Mouse (Mus musculus) small intestine, adult 2 months (tissue): ENCODE data around the gene Slc35f1. TPM values are rescaled to one million over a fixed set of nuclear protein-coding genes. Genes with fewer than 3 reads are reported as not detected.

Experiments used
- H3K27ac ChIP-seq: fragments of 200-500 bp; 2 replicates; pipeline ENCODE4 v1.5.1; 2012; ENCODE audit warnings: low read depth, low read length, control low read depth, inconsistent platforms; ENCODE audit not compliant: insufficient read depth
- H3K27me3 ChIP-seq: fragments of 200-500 bp; 2 replicates; pipeline ENCODE4 v1.6.1; 2012; ENCODE audit warnings: mild to moderate bottlenecking, moderate library complexity, low read length, inconsistent platforms; ENCODE audit not compliant: control insufficient read depth, insufficient read depth
- H3K36me3 ChIP-seq: fragments of 200-500 bp; 2 replicates; pipeline ENCODE4 v1.6.1; 2012; ENCODE audit warnings: mild to moderate bottlenecking, low read length, control low read depth, inconsistent platforms; ENCODE audit not compliant: control insufficient read depth, insufficient read depth
- H3K4me1 ChIP-seq: fragments of 200-500 bp; 2 replicates; pipeline ENCODE4 v1.6.1; 2012; ENCODE audit warnings: low read length, inconsistent platforms, mixed read lengths; ENCODE audit not compliant: control insufficient read depth, insufficient read depth, insufficient read length
- H3K4me3 ChIP-seq: fragments of 200-500 bp; 2 replicates; pipeline ENCODE4 v1.5.1; 2012; ENCODE audit warnings: low read depth, mild to moderate bottlenecking, control low read depth, inconsistent platforms, low read length, moderate library complexity
- CTCF ChIP-seq: fragments of 200-500 bp; IDR thresholded peaks from 2 replicates; pipeline ENCODE4 v1.5.1; 2012; ENCODE audit warnings: low read depth, mild to moderate bottlenecking, control low read depth, inconsistent platforms, low read length, moderate library complexity, mixed read lengths; ENCODE audit not compliant: insufficient replicate concordance, insufficient read length; ENCODE audit errors: extremely low read depth
- POLR2A ChIP-seq: fragments of 200-500 bp; IDR thresholded peaks from 2 replicates; pipeline ENCODE4 v1.6.1; 2012; ENCODE audit warnings: low read depth, mild to moderate bottlenecking, control low read depth, inconsistent platforms, low read length, moderate library complexity
- WGBS: fragments of 180-500 bp; shearing (Covaris S2); methylation state at CpG from one replicate; pipeline ENCODE4 v1.1.7; 2018; 5-methylcytosine and 5-hydroxymethylcytosine counted together
- polyA plus RNA-seq: library from polyadenylated mRNA; depleted of rRNA; stranded (reverse); fragments of >200 nt; gene quantifications from 2 replicates; pipeline ENCODE4 v1.2.3, GENCODE M21; 2012

Gene Slc35f1
- polyA plus RNA-seq, 1 experiment, result 0.41 TPM

DNA sequence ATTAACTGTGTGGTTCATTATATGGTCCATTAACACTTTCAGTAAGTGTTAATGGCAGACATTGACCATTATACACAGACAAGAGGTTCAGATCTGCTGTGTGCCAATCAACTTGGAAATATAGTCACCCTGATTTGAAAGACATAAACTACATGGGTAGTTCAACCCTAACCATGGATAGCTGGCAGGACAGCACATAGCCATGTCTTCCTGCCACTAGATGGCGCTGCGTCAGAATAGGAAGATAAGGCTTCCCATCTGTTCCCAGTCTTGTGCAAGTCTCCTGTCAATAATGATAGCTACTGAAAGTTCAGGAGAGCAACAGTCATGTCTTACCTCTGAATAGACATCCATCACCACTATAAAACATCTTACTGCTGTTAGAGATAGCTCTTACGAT lies 424.7 kb downstream of the Slc35f1 start:
- no peak overlapping the region for H3K4me3 ChIP-seq
- TF ChIP-seq POLR2A (no peak), CTCF (peak; percentile 29; the same call in 1 of the 2 replicates)
- 23% methylated on average over 3 of the region's 3 CpGs for WGBS
- no peak overlapping the region for H3K27ac ChIP-seq
- no peaks in the 10 kb centered on the region for H3K36me3 ChIP-seq
- no peaks in the 10 kb centered on the region for H3K27me3 ChIP-seq
- H3K4me1 ChIP-seq, result no peaks in the 10 kb centered on the region

DNA sequence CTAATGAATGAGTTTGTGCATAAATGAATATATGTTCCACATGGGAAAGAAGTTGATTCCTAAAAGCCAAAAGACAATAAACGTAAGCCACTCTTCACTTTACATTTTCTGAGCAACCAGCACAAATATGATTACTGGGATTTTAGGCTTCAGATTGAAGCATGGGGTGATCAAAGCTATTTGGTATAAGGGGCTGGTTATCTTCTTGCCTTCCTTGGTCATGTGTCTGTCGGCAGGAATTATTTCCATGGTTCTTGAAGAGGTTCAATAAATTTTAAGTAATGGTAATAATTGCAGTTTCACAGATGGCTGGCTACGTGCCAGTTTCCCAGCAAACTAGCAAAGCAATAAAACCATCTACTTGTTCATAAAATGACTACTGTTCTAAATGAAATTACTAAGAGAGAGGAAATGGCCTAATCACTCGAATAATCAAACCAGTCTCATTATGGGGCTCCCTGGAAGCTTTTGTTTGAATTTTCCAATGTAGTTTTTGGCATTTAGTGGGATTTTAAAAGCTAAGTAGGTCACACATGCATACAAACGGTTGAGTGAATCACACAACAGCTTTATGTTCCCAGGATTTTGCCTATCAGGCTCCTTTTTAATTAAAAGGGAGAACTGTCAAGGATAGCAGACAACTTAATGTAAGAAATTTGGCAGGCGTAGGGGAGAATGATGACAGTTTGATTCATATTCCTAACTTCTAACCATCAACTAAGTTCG lies 425.5 kb downstream of the Slc35f1 start:
- no peak overlapping the region for H3K27ac ChIP-seq
- H3K4me1 ChIP-seq, result no peaks in the 10 kb centered on the region
- no peak overlapping the region for H3K4me3 ChIP-seq
- TF ChIP-seq CTCF, result no peak
- no peak for TF ChIP-seq POLR2A
- WGBS, result 38% methylated on average over 7 of the region's 7 CpGs
- no peaks in the 10 kb centered on the region for H3K27me3 ChIP-seq
- no peaks in the 10 kb centered on the region for H3K36me3 ChIP-seq

DNA sequence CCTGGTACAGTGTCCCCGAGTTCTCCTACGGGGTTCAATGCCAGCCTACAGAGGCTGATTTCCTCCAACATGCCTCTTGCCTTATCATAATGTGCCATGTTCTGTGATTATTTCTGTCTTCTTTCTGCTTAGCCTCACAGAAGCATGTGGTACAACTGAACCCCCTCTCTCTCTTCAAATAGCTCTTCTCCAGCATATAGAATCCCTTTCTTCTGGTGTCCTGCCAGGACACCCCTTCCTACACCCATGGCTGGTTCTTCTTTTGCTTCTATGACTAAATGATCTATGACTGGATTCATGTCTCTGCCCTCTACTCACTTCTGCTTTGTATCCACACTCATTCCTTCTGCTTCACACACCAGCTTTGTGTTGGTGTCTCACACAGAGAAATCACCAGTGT lies 430.3 kb downstream of the Slc35f1 start:
- WGBS, result 95% methylated on average over 2 of the region's 2 CpGs

DNA sequence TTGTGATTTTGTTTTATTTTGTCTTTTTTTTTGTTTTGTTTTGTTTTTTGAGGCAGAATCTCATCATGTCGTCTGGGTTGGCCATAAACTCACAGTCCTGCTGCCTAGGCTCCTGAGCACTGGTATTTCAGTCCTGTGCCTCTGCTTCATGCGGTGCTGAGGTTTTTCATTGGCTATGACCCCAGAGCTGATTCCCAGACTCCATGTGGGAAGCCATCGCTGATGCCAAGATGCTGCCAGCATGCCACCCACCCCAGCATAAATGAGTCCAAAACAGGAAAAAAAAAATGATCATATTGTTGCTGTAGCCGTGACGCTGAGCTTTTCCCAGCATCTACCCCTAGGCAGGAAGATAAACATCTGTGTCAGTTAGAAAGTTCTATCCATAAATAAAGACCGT lies 434.0 kb downstream of the Slc35f1 start:
- WGBS, result 66% methylated on average over 6 of the region's 6 CpGs
- TF ChIP-seq POLR2A (no peak), CTCF (no peak)

More for the DNA sequence above, 430.3 kb downstream of the Slc35f1 start:
- Histone ChIP-seq H3K27ac (no peak overlapping the region), H3K4me1 (no peaks in the 10 kb centered on the region), H3K36me3 (no peaks in the 10 kb centered on the region), H3K4me3 (no peak overlapping the region), H3K27me3 (no peaks in the 10 kb centered on the region)
- TF ChIP-seq POLR2A (no peak), CTCF (no peak)

DNA sequence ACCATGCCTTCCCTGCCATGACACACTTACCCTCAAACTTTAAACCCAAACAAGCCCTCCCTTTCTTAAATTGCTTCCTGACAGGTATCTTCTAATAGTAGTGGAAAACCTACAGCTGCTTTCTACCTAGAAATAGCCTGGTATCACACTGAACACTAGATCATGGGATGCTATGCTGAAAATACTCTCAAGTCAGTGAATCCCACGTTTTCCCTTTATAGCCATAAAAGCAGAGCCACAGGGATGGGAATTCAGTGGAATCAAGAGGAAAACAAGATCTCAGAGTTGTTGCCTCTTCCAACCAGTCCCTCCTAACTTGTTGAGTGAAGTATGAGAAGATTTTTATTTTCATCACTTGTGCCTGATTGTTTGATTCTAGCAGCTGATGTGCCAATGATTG lies 442.4 kb downstream of the Slc35f1 start:
- H3K4me3 ChIP-seq, result no peak overlapping the region
- WGBS, result 46% methylated on average over 1 of the region's 1 CpGs
- TF ChIP-seq POLR2A (no peak), CTCF (no peak)
- H3K36me3 ChIP-seq, result no peaks in the 10 kb centered on the region
- H3K27me3 ChIP-seq, result no peaks in the 10 kb centered on the region
- no peak overlapping the region for H3K27ac ChIP-seq
- no peaks in the 10 kb centered on the region for H3K4me1 ChIP-seq

More for the DNA sequence above, 434.0 kb downstream of the Slc35f1 start:
- Histone ChIP-seq H3K27ac (no peak overlapping the region), H3K27me3 (no peaks in the 10 kb centered on the region), H3K4me3 (no peak overlapping the region), H3K4me1 (no peaks in the 10 kb centered on the region), H3K36me3 (no peaks in the 10 kb centered on the region)

DNA sequence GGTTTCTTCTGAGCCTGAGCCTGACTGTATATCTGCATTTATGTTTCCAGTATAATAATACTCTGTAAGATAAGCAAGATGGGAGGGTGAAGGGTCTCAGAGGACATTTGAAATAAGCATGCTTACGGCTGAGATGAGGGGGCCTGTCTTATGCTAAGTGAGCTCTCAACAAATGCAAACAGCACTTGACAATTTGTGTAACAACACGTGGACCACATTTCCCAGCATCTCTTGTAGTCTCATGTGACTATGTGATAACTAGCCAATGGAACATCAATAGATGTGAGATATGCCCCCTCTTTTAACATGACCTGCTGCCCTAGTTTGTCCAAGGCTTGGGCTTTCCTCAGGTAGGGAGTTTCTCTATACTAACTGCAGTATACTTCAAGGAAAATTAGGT lies 460.0 kb downstream of the Slc35f1 start:
- WGBS, result 60% methylated on average over 2 of the region's 2 CpGs
- H3K4me1 ChIP-seq, result no peaks in the 10 kb centered on the region
- no peaks in the 10 kb centered on the region for H3K36me3 ChIP-seq
- H3K27ac ChIP-seq, result no peak overlapping the region
- H3K27me3 ChIP-seq, result no peaks in the 10 kb centered on the region
- H3K4me3 ChIP-seq, result no peak overlapping the region
- TF ChIP-seq POLR2A (no peak), CTCF (no peak)

DNA sequence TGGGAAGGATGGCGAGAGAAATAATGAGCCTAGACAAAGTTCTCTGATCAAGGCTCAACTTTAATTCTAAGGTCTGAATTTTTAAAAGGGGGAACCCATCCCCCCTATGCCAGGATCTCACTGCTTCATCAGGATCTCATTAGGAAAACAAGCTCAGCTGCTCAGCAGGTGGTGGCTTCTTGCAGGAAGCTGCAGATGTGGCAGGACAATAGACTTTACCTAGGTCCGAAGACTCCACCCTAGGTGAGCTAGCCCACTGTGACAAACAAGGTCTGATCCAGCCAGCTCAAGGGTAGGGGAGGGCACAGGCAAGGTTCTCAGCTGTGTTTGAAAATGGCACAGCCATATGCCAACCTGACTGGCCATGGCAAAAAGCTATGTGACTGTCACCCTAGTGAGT lies 460.6 kb downstream of the Slc35f1 start:
- no peak overlapping the region for H3K27ac ChIP-seq
- H3K4me1 ChIP-seq, result no peaks in the 10 kb centered on the region
- H3K36me3 ChIP-seq, result no peaks in the 10 kb centered on the region
- TF ChIP-seq POLR2A (no peak), CTCF (no peak)
- no peaks in the 10 kb centered on the region for H3K27me3 ChIP-seq
- 86% methylated on average over 2 of the region's 2 CpGs for WGBS
- no peak overlapping the region for H3K4me3 ChIP-seq
